Mouse (Mus musculus): ENCODE results near the gene Gpcpd1. TPM values are rescaled to one million over a fixed set of nuclear protein-coding genes. Genes with fewer than 3 reads are reported as not detected.

Gpcpd1 gene
- total RNA-seq, 2 experiments from 2014 or later = 52.2 to 55.9 TPM

DNA sequence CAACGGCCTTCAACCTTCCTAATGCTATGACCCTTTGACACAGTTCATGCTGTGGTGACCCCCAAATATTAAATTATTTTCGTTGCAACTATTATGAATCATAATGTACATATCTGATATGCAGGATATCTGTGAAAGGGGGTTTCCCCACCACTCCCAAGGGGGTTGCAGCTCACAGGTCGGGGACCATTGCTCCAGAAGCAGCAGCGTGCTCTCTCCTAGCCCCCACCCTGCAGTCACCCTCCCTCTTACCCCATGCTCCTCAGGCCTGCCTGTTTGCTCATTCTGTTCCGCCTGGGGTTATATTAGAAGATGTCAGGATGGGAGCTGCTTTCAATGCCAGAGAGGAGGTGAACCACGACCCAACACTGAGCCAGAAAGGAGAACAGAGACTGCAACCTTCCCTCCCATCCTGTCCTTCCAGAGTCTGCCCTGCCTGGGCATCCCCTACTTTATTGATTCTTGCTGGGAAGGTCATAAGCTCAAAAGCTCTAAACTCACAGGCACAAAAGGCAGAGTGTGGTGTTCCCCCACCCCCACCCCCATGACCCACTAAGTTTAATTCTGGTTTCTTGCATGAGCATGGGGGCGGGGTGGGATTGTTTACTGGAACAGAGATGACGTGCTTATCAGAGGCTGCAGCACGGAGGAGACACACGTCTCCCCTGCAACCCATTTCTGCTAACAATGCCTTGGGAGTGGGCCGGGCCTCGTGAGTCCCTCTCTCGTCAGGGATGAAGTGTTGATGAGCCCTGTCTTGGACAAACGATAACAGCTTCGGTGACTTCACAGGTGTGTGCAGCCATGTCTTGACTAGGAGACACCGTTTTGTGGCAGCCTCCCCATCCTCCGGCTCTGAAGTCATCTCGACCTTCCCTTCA is 69.3 kb downstream of the Gpcpd1 start:
- ATAC-seq (ENCODE audit: poor library complexity, severe bottlenecking) = no peak

DNA sequence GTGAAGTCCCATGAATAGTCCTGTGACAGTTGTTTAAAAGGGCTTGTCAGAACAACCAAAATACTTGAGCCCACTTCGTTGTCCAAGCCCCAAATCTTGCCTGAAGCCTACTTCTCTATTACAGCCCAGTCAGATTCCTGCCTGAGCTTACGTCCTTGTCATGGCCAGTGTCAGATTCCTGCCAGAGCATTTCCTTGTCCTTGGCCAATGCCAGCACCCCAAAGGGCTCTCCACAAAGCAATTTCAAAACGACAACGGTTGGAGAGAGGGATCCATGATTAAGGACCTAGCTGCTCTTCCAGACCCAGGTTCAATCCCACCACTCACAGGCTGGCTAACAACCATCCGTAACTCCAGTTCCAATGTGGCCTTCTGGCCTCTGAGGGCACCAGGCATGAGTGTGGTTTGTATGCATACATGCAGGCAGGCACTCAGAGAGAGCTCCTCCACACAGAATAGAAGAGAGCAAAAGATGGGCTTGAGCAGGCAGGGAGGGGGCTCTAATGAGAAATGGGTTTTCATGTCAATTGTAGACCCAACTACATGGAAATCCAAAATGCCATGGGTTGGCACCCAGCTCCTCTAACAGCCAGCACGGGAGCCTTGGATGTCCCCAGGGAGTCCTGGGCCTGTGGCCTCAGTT is 70.2 kb downstream of the Gpcpd1 start:
- no peak for ATAC-seq (ENCODE audit: poor library complexity, severe bottlenecking)

DNA sequence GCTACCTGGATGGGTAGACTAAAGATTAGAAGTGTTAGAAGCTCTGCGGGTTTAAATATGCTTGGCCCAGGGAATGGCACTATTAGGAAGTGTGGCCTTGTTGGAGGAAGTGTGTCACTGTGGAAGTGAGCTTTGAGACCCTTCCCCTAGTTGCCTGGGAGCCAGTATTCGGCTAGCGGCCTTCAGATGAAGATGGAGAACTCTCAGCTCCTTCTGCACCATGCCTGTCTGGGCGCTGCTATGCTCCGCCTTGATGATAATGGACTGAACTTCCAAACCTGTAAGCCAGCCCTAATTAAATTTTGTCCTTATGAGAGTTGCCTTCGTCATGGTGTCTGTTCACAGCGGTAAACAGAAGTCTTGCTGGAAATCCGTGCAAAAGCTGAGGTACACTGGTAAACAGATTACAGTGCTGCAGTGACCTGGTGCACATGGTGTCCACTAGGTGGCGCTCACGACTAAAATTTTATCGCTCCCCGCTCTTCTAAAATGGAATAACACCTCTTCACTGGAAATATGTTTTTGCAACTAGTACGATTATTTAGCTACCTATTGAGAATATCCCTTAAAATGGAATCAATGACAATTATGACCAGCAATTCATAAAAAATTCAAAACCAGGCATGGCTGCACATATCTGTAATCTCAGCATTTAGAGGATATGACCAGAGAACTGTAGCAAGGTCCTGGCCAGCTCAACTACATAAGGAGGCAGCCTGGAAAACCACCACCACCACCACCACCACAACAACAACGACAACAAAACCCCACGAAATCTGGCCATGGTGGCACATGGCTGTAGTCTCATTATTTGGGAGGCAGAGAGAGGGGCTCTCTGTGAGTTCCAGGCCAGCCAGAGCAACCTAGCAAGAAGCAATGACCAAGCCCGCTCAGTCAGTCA is 71.1 kb downstream of the Gpcpd1 start:
- ATAC-seq (ENCODE audit: poor library complexity, severe bottlenecking) = peak; percentile 54

DNA sequence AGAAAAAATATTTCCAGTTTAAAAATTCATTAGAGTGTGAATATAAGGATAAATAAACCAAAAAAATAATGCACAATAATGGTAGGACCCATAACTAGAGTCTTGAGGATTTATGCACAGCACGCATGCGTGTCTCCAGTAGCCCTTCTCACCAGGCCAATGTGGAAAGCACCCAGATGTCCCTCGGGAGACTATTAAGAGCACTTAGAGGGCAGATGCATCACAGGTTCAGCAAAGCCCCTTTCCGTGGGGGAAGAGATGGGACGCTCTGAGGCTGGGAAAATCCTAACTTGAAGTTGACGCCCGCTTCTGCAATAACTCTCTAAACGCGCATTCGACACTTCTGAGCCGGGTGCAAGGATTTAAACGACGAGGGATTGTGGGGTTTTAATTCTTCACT is 71.9 kb downstream of the Gpcpd1 start:
- no peak for ATAC-seq (ENCODE audit: poor library complexity, severe bottlenecking)

DNA sequence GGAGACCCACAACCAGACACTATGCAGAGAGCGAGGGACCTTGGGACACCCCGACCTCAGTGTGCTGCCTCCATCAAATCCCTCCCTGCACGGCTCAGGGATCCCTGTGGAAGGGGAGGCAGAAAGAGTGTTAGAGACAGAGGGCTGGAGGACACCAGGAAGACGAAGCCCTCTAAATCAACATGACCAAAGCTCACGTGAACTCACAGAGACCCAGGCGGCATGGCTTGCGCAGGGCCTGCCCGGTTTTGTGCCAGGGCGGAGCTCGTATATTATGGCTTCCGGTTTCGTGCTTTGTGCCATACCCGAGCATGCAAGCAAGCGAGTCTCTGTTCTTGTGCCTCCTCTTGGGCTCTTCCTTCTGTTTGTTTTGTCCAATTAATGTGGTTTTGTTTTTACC is 72.5 kb downstream of the Gpcpd1 start:
- no peak for ATAC-seq (ENCODE audit: poor library complexity, severe bottlenecking)

DNA sequence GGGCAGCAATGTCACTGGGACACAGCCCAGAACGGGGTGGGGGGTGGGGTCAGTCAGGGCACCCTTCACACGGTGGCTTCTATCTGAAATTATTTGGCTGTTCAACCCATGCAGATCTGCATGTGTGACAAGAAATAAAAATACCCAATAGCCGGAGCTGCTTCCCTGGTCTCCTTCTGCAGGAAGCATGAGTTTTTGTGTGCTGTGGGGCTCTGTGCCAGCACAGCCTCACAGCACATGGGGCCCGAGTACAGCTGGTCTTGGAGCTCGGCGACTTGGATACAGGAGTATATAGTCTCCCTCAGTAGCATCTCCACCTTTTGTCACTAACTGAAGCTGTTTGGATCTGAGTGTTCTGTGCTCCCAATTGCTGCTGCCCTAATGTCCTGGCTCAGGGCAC is 73.2 kb downstream of the Gpcpd1 start:
- no peak for ATAC-seq (ENCODE audit: poor library complexity, severe bottlenecking)

DNA sequence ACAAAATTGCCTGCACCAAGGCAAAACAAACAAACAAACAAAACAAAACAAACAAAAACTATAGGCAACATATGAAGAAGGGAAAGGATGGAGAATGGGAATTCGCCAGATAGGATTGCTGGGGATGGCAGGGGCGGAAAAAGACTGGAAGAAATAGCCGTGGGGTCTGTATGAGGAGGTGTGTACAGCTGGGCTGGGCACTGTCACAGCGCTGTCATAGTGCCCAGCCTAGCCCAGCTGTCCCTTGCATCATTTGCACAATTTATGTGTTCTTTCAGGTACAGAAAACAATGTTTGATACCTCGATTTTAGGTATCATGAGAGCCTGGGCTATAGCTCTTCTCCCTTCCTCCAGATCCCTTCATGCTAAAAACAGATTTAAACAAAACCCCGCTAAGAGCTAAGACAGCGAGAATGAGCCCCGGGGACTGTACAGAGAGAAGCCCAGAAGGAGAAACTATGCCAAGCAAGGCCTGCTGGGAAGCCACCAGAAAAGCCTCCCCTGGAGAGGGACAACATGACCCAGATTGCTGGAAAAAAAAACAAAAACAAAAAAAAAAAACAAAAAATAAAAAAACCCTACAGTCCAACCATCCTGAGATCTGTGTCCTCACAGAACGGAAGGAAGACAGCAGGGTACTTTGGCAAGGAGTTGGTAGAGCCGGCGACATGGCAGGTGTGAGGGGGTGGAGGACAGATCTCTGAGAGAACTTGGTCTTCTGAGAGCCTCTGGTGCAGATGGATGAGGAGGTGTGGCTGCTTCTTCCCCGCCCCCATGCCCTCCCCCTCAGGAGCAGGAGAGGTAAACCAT is 74.0 kb downstream of the Gpcpd1 start:
- no peak for ATAC-seq (ENCODE audit: poor library complexity, severe bottlenecking)

DNA sequence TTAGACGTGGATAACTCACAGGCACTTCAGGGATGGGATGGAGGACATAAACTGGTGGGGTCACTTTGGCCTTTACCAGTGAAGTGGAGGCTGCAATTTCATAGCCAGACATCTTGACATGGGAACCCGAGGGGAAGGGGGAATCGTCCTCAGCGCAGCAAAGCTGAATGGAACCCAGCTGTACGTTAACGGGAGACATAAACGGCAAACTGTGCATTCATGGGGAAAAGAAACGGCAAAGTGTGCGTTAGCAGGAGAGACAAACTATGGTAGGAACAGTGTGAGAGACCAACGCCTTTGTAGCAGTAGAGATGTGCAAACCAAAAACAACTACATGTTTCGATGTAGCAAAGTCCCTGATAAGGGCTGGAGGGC is 74.6 kb downstream of the Gpcpd1 start:
- no peak for ATAC-seq (ENCODE audit: poor library complexity, severe bottlenecking)

DNA sequence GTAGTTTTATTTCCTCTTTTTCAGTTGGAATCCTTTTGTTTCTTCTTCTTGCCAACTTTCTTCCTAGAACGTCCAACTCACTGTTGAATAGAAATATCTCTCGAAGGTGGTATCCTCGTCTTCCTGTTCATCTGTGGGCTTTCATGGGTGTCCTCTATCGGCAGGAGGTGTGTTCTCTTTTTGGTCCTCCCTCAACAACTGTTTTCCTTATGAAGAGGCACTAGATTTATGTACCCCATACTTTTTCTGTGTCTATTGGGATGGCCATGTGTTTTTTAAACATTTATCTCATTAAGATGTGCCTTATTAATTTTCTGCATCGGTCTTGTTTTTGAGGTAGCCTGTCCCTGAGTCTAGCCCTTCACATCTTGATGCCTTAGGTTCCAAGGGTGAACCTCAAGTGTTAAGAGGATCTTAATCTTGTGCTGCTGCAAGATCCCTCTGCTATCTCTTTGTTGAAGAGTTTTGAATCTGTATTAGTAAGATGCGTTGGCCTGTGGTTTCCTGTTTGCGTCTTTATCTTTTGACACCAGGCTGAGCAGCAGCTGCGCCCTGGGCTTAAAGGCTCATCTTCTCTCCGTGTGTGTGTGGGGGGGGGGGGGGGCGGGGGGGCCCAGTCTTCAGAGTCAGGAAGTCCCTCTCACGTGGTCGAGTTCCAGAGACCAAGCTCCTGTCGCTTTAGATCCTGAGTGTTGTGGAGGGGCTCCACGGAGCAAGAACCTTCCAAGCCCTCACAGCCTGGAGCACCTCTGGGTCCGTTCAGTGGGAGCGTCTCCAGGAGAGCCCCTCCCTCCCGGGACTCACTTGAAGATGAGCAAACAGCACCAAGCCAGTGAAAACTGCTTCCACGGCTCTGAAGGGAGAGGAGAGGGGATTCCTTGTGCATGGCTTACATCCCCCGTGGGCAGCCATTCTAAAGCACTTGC is 75.2 kb downstream of the Gpcpd1 start:
- ATAC-seq (ENCODE audit: poor library complexity, severe bottlenecking) = peak; percentile 65

DNA sequence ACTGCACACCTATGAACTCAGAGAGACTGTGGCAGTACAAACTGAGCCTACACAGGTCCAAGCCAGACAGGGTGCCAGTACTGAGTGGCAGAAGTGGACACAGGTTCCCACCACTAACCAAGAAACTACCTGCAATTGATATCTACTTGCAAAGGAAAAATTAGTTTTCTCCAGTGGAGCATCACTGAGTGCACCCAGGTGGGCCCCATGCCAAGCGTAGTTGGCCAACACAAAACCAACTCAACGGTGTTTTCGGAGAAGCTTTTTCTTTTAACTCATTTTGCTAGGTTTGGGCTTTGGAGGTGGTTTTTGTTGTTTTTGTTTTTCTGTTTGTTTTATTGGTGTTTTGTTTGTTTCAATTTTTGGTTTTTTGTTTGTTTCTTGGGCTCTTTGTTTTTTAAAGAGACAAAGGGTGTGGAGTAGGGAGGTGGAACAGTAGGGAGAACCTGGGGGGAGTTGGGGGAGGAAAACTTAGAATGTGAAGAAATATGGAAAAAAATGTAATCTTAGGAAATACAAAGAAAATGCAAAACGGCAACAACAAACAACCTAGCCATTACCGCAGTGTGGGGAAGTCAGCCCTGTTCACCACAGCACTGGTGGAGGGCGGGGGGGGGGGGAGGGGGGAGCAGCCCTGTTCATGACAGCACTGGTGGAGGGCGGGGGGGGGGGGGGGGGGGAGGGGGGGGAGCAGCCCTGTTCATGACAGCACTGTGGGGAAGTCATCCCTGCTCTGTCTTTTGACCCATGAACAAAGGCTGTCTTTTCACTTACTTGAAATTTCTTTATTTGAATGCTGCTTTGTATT is 76.3 kb downstream of the Gpcpd1 start:
- ATAC-seq (ENCODE audit: poor library complexity, severe bottlenecking) = peak; percentile 29

DNA sequence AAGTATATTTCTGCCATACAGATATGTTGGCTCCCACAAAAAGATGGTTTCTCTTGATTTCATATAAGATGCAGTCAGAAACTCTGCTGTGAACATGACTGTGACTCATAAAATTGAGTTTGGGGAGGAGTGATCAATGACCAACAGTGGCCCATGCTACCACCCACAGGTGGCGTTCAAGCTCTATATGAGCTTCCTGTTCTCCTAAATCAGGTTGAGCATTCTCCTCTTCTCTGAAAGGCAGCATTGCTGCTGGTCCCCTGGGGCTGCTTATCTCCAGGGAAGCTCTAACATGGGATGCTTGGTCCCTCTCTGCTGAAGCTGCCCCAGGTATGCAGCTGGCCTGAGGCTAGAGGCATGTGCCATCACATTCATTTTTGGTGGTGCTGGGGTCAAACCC is 77.8 kb downstream of the Gpcpd1 start:
- ATAC-seq (ENCODE audit: poor library complexity, severe bottlenecking) = peak; percentile 45

DNA sequence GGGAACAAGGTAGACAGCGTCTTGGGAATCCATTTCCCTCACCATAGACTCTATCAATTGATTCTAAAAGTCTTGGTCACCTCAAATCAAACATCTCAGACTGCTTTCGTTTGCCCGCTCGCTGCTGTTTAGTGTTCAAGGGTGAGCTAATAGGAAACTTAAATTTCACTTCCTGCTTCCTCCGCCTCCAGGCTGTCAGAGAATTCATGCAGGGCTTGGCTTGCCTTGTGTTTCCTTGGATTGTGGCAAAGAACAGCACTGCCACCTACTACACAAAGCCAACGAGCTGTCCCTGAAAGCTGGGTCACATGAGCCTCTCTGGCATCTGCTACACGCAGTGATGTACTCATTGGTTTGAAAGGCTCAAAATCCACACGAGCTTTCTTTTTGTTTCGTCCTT is 78.3 kb downstream of the Gpcpd1 start:
- ATAC-seq (ENCODE audit: poor library complexity, severe bottlenecking) = peak; percentile 32

DNA sequence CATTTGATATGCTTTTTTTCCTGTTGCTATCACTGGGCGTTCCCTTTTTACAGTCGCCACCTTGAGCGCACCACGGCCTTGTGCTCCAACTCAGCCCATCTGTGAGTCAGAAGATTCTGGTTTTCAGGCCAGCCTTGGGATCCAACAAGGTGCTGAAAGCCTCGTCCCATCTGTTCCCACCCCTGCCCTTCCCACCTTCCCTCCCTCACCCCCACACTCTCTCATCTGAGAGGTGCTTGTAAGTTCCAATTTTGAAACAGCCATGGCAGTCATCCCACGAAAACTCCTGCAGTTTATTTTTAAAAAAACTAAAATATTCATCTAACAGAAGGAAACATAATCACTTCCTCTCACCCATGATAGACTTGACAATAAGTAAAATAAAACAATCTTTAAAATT is 80.0 kb downstream of the Gpcpd1 start:
- no peak for ATAC-seq (ENCODE audit: poor library complexity, severe bottlenecking)

DNA sequence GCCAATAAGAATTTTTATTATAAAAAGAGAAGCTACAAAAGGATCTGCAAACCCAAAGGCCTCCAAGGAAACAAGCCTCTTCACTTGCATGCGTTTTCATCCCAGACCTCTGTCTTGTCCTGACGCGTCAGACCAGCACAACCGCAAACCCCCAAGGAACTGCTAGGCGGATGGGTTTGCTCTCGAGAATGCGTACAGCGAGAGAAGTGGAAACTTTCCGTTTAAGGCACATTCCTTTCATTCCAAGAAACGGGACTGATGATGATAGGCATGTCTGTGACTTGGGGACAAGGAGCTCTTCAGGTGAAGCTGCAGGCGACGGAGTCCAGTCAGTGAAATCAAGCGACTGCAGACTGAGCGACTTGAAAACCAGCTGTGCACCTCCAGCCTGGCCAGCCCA is 80.4 kb downstream of the Gpcpd1 start:
- no peak for ATAC-seq (ENCODE audit: poor library complexity, severe bottlenecking)

DNA sequence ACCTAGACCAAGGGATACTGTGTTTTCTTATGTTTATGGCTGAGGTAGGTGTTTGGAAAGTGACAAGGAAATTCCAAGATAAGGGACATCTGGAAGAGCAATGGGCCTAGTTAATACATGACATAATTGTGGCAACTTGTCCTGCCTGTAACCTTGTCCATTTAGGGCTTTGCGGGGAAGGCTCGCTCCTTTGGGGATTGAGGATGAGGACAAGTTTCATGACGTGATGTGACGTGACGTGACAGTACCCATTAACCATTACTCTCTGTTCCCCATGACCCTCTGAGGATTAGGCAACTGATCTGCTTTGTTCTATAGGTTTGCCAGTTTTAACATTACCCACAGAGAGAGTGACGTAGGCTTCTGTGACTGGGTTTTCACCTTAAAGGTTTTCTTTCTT is 81.7 kb downstream of the Gpcpd1 start:
- ATAC-seq (ENCODE audit: poor library complexity, severe bottlenecking) = no peak

DNA sequence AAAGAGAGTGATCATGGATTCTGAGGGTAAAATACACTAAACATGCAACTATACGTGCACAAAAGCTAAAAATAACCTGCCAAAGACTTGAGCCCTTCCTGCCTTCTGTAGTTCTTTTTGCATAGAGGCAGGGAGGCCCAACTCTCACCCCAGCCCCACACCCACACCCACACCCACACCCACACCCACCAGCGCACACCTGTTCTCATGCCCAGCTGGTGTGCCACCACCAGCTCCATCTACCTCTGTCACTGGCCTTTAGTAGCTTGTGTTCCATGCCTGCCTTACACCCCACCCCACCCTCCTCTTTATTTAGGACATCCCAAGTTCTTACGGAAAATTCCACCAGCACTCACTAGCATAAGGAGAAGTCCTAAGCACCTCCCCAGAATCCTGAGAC is 89.2 kb downstream of the Gpcpd1 start:
- ATAC-seq (ENCODE audit: poor library complexity, severe bottlenecking) = no peak

DNA sequence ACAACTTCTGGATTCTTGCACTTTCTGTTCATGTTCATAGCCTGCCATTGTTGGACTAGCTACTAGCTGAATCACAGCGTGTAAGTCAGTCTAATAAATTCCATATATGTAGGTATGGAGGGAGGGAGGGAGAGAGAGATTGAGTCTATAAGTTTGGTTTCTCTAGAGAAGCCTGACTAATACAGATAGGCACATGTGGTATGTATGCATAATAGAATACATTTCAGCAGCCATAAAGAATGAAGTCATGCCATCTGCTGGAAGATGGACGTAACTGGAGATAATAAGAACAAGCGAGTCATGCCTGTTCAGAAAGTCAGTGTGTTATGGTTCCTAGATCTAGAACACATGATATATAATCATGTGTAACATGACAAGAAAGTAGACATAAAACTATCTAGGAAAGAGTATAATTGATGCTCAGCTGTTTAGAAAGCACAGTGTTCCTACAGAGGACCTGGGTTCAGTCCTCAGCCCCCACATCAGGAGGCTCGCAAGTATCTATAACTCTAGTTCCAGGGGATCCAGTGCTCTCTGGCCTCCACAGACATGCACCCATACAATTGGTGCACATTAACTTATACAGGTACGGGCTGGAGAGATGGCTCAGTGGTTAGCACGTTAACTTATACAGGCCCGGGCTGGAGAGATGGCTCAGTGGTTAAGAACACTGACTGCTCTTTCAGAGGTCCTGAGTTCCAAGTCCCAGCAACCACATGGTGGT is 90.0 kb downstream of the Gpcpd1 start:
- no peak for ATAC-seq (ENCODE audit: poor library complexity, severe bottlenecking)

DNA sequence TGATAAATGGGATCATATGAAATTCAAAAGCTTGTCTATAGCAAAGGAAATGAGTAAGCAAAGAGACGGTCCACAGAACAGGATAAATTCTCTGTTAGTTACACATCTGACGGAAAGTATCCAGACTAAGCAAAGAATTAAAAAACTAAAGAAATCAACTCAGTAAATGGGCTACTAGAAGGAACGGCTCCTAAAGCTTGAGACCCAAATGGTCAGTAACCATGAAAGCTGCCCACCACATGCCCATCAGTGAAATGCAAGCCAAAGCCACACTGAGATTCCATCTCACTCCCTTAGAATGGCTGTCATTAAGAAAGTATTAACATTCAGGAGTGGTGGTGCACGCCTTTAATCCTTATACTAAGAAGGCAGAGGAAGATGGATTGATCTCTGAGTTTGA is 94.3 kb downstream of the Gpcpd1 start:
- no peak for ATAC-seq (ENCODE audit: poor library complexity, severe bottlenecking)
